Mouse (Mus musculus): ENCODE measurements at regions not wholly inside any gene's neighbourhood (a gene's known extent, or its start where the extent isn't known, plus 50 kb on each side); places are given as distances from the start of the nearest gene placed in this dataset.

DNA sequence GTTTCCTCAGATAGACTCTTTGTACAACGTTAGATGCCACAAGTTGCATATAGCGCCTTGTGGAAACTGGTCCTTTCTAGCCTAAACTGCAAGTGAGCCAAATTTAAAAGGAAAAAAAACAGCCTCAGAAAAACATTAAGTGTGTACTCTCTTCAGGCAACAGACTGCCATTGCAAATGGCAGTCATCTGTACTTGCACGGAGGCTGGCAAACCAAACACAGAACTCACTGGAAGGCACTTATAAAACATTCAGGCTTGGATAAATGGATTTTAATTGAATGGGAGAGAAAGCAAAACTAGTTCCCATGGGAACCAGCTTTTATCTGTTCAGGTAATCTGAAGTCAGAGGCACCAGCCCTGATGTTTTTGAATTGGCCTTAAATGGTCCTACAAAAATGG is 133.7 kb downstream of the Gm9195 start:
- TF ChIP-seq CTCF (IDR thresholded peaks at IDR 0.05; ENCODE audit: borderline replicate concordance, control insufficient read depth, extremely low read depth, insufficient read depth, low read length, poor library complexity), result no peak
- TF ChIP-seq POLR2A (IDR thresholded peaks at IDR 0.05; ENCODE audit: control insufficient read depth, extremely low read depth, insufficient read depth, low read length, poor library complexity), result no peak

Data from thymus, adult 2 months (tissue).